Mouse (Mus musculus) layer of hippocampus, adult 9-10 months (tissue): ENCODE data around the gene Plekhs1.
"Not testable (repeated sequence)": the region's sequence is repeated elsewhere in the genome, so short reads cannot be mapped to it uniquely, and the experiment has no call there.

Experiments used
- DNase-seq: peaks from one replicate; pipeline ENCODE4 v3.0.0; 2022; ENCODE audit warnings: low spot score

The Plekhs1 gene

GRCm38 (mm10) chr19:56519408-56519807 lies 58.0 kb downstream of the Plekhs1 start:
- DNase-seq: not testable (repeated sequence)

GRCm38 (mm10) chr19:56530529-56530928 lies 69.1 kb downstream of the Plekhs1 start:
- not testable (repeated sequence) for DNase-seq

- DNase-seq: no peak
These were observed 69.8 kb downstream of the Plekhs1 start for GRCm38 (mm10) chr19:56531251-56531650.

GRCm38 (mm10) chr19:56533291-56534071 lies 72.0 kb downstream of the Plekhs1 start:
- DNase-seq: no peak

- DNase-seq: no peak
These were observed 72.9 kb downstream of the Plekhs1 start for GRCm38 (mm10) chr19:56534337-56534736.

GRCm38 (mm10) chr19:56535064-56535463 lies 73.6 kb downstream of the Plekhs1 start:
- DNase-seq: no peak

GRCm38 (mm10) chr19:56535765-56536164 lies 74.3 kb downstream of the Plekhs1 start:
- DNase-seq: no peak
